Mouse (Mus musculus) thymus, adult 2 months (tissue): Measurements from ENCODE around the gene Zfp362.

ENCODE experiments used
- CTCF ChIP-seq: fragments of 200-500 bp; IDR thresholded peaks from 2 replicates; pipeline ENCODE4 v1.5.1; 2012; ENCODE audit warnings: mild to moderate bottlenecking, control low read depth, low read length, moderate library complexity, borderline replicate concordance; ENCODE audit not compliant: control insufficient read depth, poor library complexity, insufficient read depth; ENCODE audit errors: extremely low read depth
- POLR2A ChIP-seq: fragments of 200-500 bp; IDR thresholded peaks from 2 replicates; pipeline ENCODE4 v1.6.1; 2012; ENCODE audit warnings: mild to moderate bottlenecking, low read length, control low read depth, moderate library complexity; ENCODE audit not compliant: control insufficient read depth, poor library complexity, insufficient read depth; ENCODE audit errors: extremely low read depth

DNA sequence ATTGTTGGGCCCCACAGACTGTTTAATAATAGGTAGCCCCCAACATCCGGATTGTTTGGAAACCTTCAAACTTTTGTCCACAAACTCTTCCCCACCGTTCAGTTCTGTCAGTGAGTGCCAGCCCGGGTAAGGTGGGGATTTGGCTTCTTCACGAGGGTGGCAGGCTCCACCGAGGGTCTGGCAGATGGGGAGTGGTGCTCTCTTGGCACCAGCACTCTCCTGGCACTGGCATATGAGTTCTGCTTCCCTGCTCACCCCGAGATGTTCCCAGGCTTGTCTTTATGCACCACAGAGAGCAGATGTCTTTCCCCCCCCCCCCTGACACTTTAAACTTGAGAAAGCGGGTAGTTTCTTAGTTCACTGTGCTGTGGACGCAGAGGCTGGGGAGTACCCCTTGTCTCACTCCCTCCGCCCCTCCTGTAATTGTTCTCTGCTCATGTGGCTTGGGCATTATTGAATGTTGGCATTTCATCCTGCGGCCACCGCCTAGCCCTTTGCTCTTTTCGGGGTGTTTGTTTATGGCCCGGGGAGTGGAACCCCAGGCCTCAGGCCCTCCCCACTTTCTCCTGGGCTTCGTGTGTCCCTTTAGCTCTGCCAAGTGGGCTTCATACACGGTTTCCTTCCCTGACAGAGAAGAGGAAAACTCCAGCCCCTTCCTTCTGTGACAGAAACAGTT lies 76.7 kb downstream of the Zfp362 start:
- no peak for TF ChIP-seq POLR2A
- no peak for TF ChIP-seq CTCF
